20 mouse cellular contexts compared by ENCODE assay signal in genomic region chr1:88813200-88813599, GRCm38 (mm10).
A peak's percentile ranks its signal among the peaks of the same experiment; 100 is the strongest.
DNase-seq lines count a peak whose midpoint lies in the region; ATAC-seq and TF ChIP-seq lines count a peak whose summit lies in the region.
"Had no signal": no experiment of that assay in that cellular context is flagged by ENCODE, and none has a peak within 500 bp of the region (broad histone marks: within the 10 kb centered on the region; RNA-seq: fewer than 3 reads in every experiment).

No protein-coding gene starts in this region.

- no peak for DNase-seq in forebrain, embryonic 10.5 days (ENCODE audit: extremely low spot score, low spot score)
- no peak for DNase-seq in forebrain, postnatal 0 days
- DNase-seq in R1 (ENCODE audit: low read depth, low spot score): peak; percentile 75
- no peak for DNase-seq in hindbrain, embryonic 14.5 days (ENCODE audit: low spot score)
- DNase-seq in midbrain, postnatal 0 days (ENCODE audit: low spot score): peak; percentile 25
- no peak for DNase-seq in layer of hippocampus, postnatal 10 days (ENCODE audit: low spot score in 2 of 2)
- DNase-seq in ovary, postnatal 36 days (ENCODE audit: low spot score): no peak
- DNase-seq: B cell, adult 2 months; cerebellum, adult 11-12 months; gastrocnemius, adult 2 months; heart, postnatal 10 days; kidney, postnatal 10 days; layer of hippocampus, adult 9-11 months; lung, postnatal 14 days; thymus, postnatal 36 days had no signal

- H3K4me1 ChIP-seq in forebrain, embryonic 10.5 days: peaks cover 28% of the 10 kb centered on the region
- H3K4me1 ChIP-seq in forebrain, postnatal 0 days (ENCODE audit: insufficient read depth): no peaks in the 10 kb centered on the region
- H3K4me1 ChIP-seq in hindbrain, embryonic 14.5 days (replicated peaks; ENCODE audit: control insufficient read depth, insufficient read depth, low read length): peaks cover 10% of the 10 kb centered on the region
- 0 out of 2 replicates have a peak, but pooled peaks cover 4% of the 10 kb centered on the region for H3K4me1 ChIP-seq in midbrain, postnatal 0 days (ENCODE audit: insufficient read depth, low read length)

- no peaks in the 10 kb centered on the region for H3K27me3 ChIP-seq in forebrain, embryonic 10.5 days (ENCODE audit: poor library complexity, severe bottlenecking)
- H3K27me3 ChIP-seq in forebrain, postnatal 0 days (ENCODE audit: insufficient read depth, low read length): no peaks in the 10 kb centered on the region
- H3K27me3 ChIP-seq in hindbrain, embryonic 14.5 days (ENCODE audit: control insufficient read depth, insufficient read depth, low read length): no peaks in the 10 kb centered on the region
- H3K27me3 ChIP-seq in midbrain, postnatal 0 days (ENCODE audit: insufficient read depth, low read length): no peaks in the 10 kb centered on the region

- WGBS in forebrain, embryonic 10.5 days: 34% methylated on average over 7 of the region's 7 CpGs
- WGBS in forebrain, postnatal 0 days: 35% methylated on average over 7 of the region's 7 CpGs
- WGBS in hindbrain, embryonic 14.5 days: 28% methylated on average over 7 of the region's 7 CpGs
- 36% methylated on average over 7 of the region's 7 CpGs for WGBS in midbrain, postnatal 0 days

- H3K36me3 ChIP-seq in forebrain, embryonic 10.5 days (replicated peaks): no peaks in the 10 kb centered on the region
- H3K36me3 ChIP-seq in forebrain, postnatal 0 days (ENCODE audit: insufficient read depth): no peaks in the 10 kb centered on the region
- no peaks in the 10 kb centered on the region for H3K36me3 ChIP-seq in hindbrain, embryonic 14.5 days (replicated peaks; ENCODE audit: control insufficient read depth, insufficient read depth)
- H3K36me3 ChIP-seq in midbrain, postnatal 0 days (ENCODE audit: insufficient read depth, low read length): no peaks in the 10 kb centered on the region
- H3K36me3 ChIP-seq: embryonic facial prominence, embryonic 10.5 days; limb, embryonic 10.5 days had no signal

- H3K4me3 ChIP-seq in forebrain, embryonic 10.5 days: no peak overlapping the region
- no peak overlapping the region for H3K4me3 ChIP-seq in forebrain, postnatal 0 days (ENCODE audit: low read depth, low read length)
- no peak overlapping the region for H3K4me3 ChIP-seq in hindbrain, embryonic 14.5 days (replicated peaks; ENCODE audit: low read length)
- H3K4me3 ChIP-seq in midbrain, postnatal 0 days (ENCODE audit: low read depth, low read length): no peak overlapping the region
- H3K4me3 ChIP-seq: embryonic facial prominence, embryonic 10.5 days; gastrocnemius, adult 2 months; limb, embryonic 10.5 days had no signal

- 0 out of 2 replicates have a peak overlapping the region, but pooled peaks have one; percentile 51 for H3K27ac ChIP-seq in forebrain, embryonic 10.5 days
- H3K27ac ChIP-seq in forebrain, postnatal 0 days (ENCODE audit: low read depth, low read length): no peak overlapping the region
- no peak overlapping the region for H3K27ac ChIP-seq in hindbrain, embryonic 14.5 days
- H3K27ac ChIP-seq in midbrain, postnatal 0 days (ENCODE audit: low read depth, low read length): no peak overlapping the region
- H3K27ac ChIP-seq: embryonic facial prominence, embryonic 10.5 days; gastrocnemius, adult 2 months; limb, embryonic 10.5 days; liver, embryonic 14.5 days had no signal

- ATAC-seq in forebrain, postnatal 0 days: no peak
- peak; percentile 43; the same call in 1 of the 2 replicates for ATAC-seq in hindbrain, embryonic 14.5 days (ENCODE audit: low FRiP score)
- no peak for ATAC-seq in midbrain, postnatal 0 days (ENCODE audit: low FRiP score)
- ATAC-seq: activated CD4-positive, CD25-positive, alpha-beta regulatory T cell, adult 4 months; intestine, embryonic 16.5 days had no signal

- no peak overlapping the region for H3K9ac ChIP-seq in forebrain, postnatal 0 days
- H3K9ac ChIP-seq in hindbrain, embryonic 14.5 days: no peak overlapping the region
- H3K9ac ChIP-seq in midbrain, postnatal 0 days (replicated peaks; ENCODE audit: low read length, poor library complexity, severe bottlenecking): no peak overlapping the region
- H3K9ac ChIP-seq: liver, embryonic 14.5 days had no signal

- H3K4me2 ChIP-seq in forebrain, postnatal 0 days (ENCODE audit: low read depth): no peak overlapping the region
- no peak overlapping the region for H3K4me2 ChIP-seq in hindbrain, embryonic 14.5 days (replicated peaks)
- no peak overlapping the region for H3K4me2 ChIP-seq in midbrain, postnatal 0 days (ENCODE audit: low read depth, low read length, poor library complexity, severe bottlenecking)

- H3K9me3 ChIP-seq in forebrain, embryonic 10.5 days: no peaks in the 10 kb centered on the region
- H3K9me3 ChIP-seq in forebrain, postnatal 0 days (ENCODE audit: low read length): no peaks in the 10 kb centered on the region
- H3K9me3 ChIP-seq in hindbrain, embryonic 14.5 days (ENCODE audit: control insufficient read depth, low read length): no peaks in the 10 kb centered on the region
- no peaks in the 10 kb centered on the region for H3K9me3 ChIP-seq in midbrain, postnatal 0 days (ENCODE audit: low read length)
- H3K9me3 ChIP-seq: embryonic facial prominence, embryonic 10.5 days; limb, embryonic 10.5 days had no signal

- no peak for TF ChIP-seq CTCF in forebrain, postnatal 0 days (IDR thresholded peaks at IDR 0.05; ENCODE audit: low read depth)
- TF ChIP-seq CTCF in midbrain, postnatal 0 days (IDR thresholded peaks at IDR 0.05): no peak

Comparison
In these comparisons a context has a peak if more than half of its experiments do, and no peak if none do; other contexts are left out.
1. DNase-seq: peak in R1 (single experiment) and midbrain, postnatal 0 days (single experiment); none in forebrain, embryonic 10.5 days (single experiment), forebrain, postnatal 0 days (single experiment), hindbrain, embryonic 14.5 days (single experiment), layer of hippocampus, postnatal 10 days (0 of 2) and ovary, postnatal 36 days (single experiment).